Mouse (Mus musculus): ENCODE results near the gene Frmd4a. TPM values are rescaled to one million over a fixed set of nuclear protein-coding genes. Genes with fewer than 3 reads are reported as not detected.

Gene Frmd4a
- total and polyA plus RNA-seq, 3 experiments = 32.6 to 55.7 (median 43.6) TPM

DNA sequence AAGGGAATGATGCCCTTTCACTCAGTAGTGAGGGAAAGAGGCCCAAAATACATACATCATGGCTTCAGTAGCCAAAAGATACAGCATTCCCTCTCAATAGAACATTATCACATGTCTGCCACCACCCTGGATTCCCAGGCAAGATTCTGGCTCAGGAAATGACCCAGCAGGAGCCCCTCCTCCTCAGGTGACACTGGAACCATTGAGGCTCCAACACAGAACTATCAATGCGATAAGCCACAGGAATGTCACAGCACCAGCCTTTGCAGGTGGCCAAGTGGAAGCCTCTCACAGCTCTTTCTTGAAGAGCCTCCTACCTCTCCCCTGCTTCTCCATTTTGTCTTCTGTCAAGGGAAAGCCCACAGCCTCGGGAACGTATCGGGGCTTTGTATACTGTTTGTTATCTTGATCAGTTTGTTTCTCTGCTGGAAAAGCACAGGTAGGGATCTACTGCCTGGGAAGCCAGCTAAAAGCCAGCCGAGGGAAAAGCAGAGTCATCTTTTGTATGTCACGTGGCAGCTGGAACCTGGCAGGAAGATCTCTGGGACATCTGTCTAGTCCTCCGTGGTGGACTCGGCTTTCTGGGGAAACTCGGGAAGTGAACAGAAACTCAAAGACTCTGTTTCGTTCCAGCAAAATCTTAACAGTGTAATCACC lies 491.6 kb downstream of the Frmd4a start:
- no peak overlapping the region for H3K4me3 ChIP-seq (ENCODE audit: low read depth, low read length)
- DNase-seq (ENCODE audit: low spot score) (no peak), ATAC-seq (ENCODE audit: extremely low read depth, insufficient number of reproducible peaks, low FRiP score, poor library complexity, severe bottlenecking) (no peak)
- H3K4me1 ChIP-seq (ENCODE audit: insufficient read depth, low read depth, low read length) = no peaks in the 10 kb centered on the region
- TF ChIP-seq GATA2 (IDR thresholded peaks at IDR 0.05; ENCODE audit: borderline replicate concordance, low read depth, low read length) (no peak), POLR2AphosphoS5 (IDR thresholded peaks at IDR 0.05; ENCODE audit: insufficient replicate concordance, low read depth, low read length) (no peak), GATA1 (IDR thresholded peaks at IDR 0.05; ENCODE audit: borderline replicate concordance, low read length) (no peak), CTCF (IDR thresholded peaks at IDR 0.05; ENCODE audit: low read depth, low read length) (no peak)
- peaks cover 20% of the 10 kb centered on the region for H3K27me3 ChIP-seq (ENCODE audit: insufficient read depth, low read length)
- no peaks in the 10 kb centered on the region for H3K9me3 ChIP-seq (replicated peaks)
- no peaks in the 10 kb centered on the region for H3K36me3 ChIP-seq (replicated peaks)

- H3K27me3 ChIP-seq (ENCODE audit: insufficient read depth, low read length) = peaks cover 17% of the 10 kb centered on the region
- H3K36me3 ChIP-seq (replicated peaks) = no peaks in the 10 kb centered on the region
- H3K4me1 ChIP-seq (ENCODE audit: insufficient read depth, low read depth, low read length) = no peaks in the 10 kb centered on the region
- ATAC-seq (ENCODE audit: extremely low read depth, insufficient number of reproducible peaks, low FRiP score, poor library complexity, severe bottlenecking) (no peak), DNase-seq (ENCODE audit: low spot score) (no peak)
- H3K9me3 ChIP-seq (replicated peaks) = no peaks in the 10 kb centered on the region
- TF ChIP-seq CTCF (IDR thresholded peaks at IDR 0.05; ENCODE audit: low read depth, low read length) (no peak), GATA2 (IDR thresholded peaks at IDR 0.05; ENCODE audit: borderline replicate concordance, low read depth, low read length) (no peak), GATA1 (IDR thresholded peaks at IDR 0.05; ENCODE audit: borderline replicate concordance, low read length) (no peak), TAL1 (conservative IDR thresholded peaks at IDR 0.05; ENCODE audit: low read depth, low read length) (no peak), POLR2AphosphoS5 (IDR thresholded peaks at IDR 0.05; ENCODE audit: insufficient replicate concordance, low read depth, low read length) (no peak)
- H3K4me3 ChIP-seq (ENCODE audit: low read depth, low read length) = no peak overlapping the region
Measured at GRCm38 (mm10) chr2:4509739-4510138, 492.2 kb downstream of the Frmd4a start.

GRCm38 (mm10) chr2:4510208-4511079 lies 492.9 kb downstream of the Frmd4a start:
- Histone ChIP-seq H3K4me1 (ENCODE audit: insufficient read depth, low read depth, low read length) (no peaks in the 10 kb centered on the region), H3K9me3 (replicated peaks) (no peaks in the 10 kb centered on the region), H3K36me3 (replicated peaks) (no peaks in the 10 kb centered on the region), H3K4me3 (ENCODE audit: low read depth, low read length) (no peak overlapping the region), H3K27me3 (ENCODE audit: insufficient read depth, low read length) (peaks cover 22% of the 10 kb centered on the region)
- DNase-seq (ENCODE audit: low spot score) (no peak), ATAC-seq (ENCODE audit: extremely low read depth, insufficient number of reproducible peaks, low FRiP score, poor library complexity, severe bottlenecking) (no peak)
- TF ChIP-seq GATA1 (IDR thresholded peaks at IDR 0.05; ENCODE audit: borderline replicate concordance, low read length) (no peak), GATA2 (IDR thresholded peaks at IDR 0.05; ENCODE audit: borderline replicate concordance, low read depth, low read length) (no peak), POLR2AphosphoS5 (IDR thresholded peaks at IDR 0.05; ENCODE audit: insufficient replicate concordance, low read depth, low read length) (no peak), CTCF (IDR thresholded peaks at IDR 0.05; ENCODE audit: low read depth, low read length) (no peak), TAL1 (conservative IDR thresholded peaks at IDR 0.05; ENCODE audit: low read depth, low read length) (no peak)

DNA sequence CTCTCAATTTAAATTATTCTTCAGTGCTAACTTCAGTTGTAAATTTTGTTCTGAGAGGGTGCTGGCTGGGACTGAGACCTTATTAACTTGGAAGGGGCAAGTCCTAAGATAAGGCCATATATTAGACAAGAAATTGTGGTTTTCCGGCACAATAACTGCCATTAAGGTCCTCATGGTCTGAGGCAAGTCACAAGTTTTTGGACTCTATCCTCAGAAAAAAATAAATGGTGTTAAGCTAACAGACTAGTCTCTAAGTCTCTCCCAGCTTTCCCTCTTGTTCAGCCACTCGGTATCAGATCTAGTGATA lies 493.5 kb downstream of the Frmd4a start:
- ATAC-seq (ENCODE audit: extremely low read depth, insufficient number of reproducible peaks, low FRiP score, poor library complexity, severe bottlenecking) (no peak), DNase-seq (ENCODE audit: low spot score) (no peak)
- no peak for TF ChIP-seq CTCF (IDR thresholded peaks at IDR 0.05; ENCODE audit: low read depth, low read length)
- TF ChIP-seq TAL1 (conservative IDR thresholded peaks at IDR 0.05; ENCODE audit: low read depth, low read length) = no peak
- no peak for TF ChIP-seq GATA2 (IDR thresholded peaks at IDR 0.05; ENCODE audit: borderline replicate concordance, low read depth, low read length)
- no peak for TF ChIP-seq POLR2AphosphoS5 (IDR thresholded peaks at IDR 0.05; ENCODE audit: insufficient replicate concordance, low read depth, low read length)
- no peak for TF ChIP-seq GATA1 (IDR thresholded peaks at IDR 0.05; ENCODE audit: borderline replicate concordance, low read length)

DNA sequence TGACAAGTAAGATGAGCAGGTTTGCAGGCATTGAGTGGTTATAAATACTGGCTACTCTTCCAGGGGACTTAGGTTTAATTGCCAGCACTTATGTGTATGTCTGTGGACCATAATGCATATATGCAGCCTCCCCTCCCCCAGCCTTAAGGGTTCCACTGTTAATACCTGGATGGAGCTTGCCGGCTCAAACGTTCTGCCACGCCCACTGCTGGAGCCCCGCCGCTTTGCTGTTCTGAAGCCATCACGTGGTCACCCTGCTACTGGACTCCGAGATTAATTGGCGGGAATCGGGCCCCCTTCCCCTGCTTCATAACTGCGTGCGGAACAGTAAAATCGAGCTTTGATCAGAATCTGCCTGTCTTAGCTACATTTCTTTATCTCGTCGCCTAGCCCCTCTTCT lies 495.1 kb downstream of the Frmd4a start:
- H3K4me3 ChIP-seq (ENCODE audit: low read depth, low read length) = no peak overlapping the region
- H3K27me3 ChIP-seq (ENCODE audit: insufficient read depth, low read length) = peaks cover 28% of the 10 kb centered on the region
- H3K36me3 ChIP-seq (replicated peaks) = no peaks in the 10 kb centered on the region
- H3K4me1 ChIP-seq (ENCODE audit: insufficient read depth, low read depth, low read length) = no peaks in the 10 kb centered on the region
- ATAC-seq (ENCODE audit: extremely low read depth, insufficient number of reproducible peaks, low FRiP score, poor library complexity, severe bottlenecking) (no peak), DNase-seq (ENCODE audit: low spot score) (no peak)
- TF ChIP-seq GATA2 (IDR thresholded peaks at IDR 0.05; ENCODE audit: borderline replicate concordance, low read depth, low read length) (no peak), CTCF (IDR thresholded peaks at IDR 0.05; ENCODE audit: low read depth, low read length) (no peak), TAL1 (conservative IDR thresholded peaks at IDR 0.05; ENCODE audit: low read depth, low read length) (no peak)
- no peaks in the 10 kb centered on the region for H3K9me3 ChIP-seq (replicated peaks)

More for the DNA sequence above, 493.5 kb downstream of the Frmd4a start:
- Histone ChIP-seq H3K27me3 (ENCODE audit: insufficient read depth, low read length) (peaks cover 24% of the 10 kb centered on the region), H3K4me3 (ENCODE audit: low read depth, low read length) (no peak overlapping the region), H3K36me3 (replicated peaks) (no peaks in the 10 kb centered on the region), H3K9me3 (replicated peaks) (no peaks in the 10 kb centered on the region), H3K4me1 (ENCODE audit: insufficient read depth, low read depth, low read length) (no peaks in the 10 kb centered on the region)

GRCm38 (mm10) chr2:4515910-4516309 lies 498.4 kb downstream of the Frmd4a start:
- Histone ChIP-seq H3K36me3 (replicated peaks) (no peaks in the 10 kb centered on the region), H3K4me3 (ENCODE audit: low read depth, low read length) (no peak overlapping the region), H3K4me1 (ENCODE audit: insufficient read depth, low read depth, low read length) (no peaks in the 10 kb centered on the region), H3K27me3 (ENCODE audit: insufficient read depth, low read length) (peaks cover 26% of the 10 kb centered on the region), H3K9me3 (replicated peaks) (no peaks in the 10 kb centered on the region)
- no peak for DNase-seq (ENCODE audit: low spot score)
- TF ChIP-seq CTCF (IDR thresholded peaks at IDR 0.05; ENCODE audit: low read depth, low read length) (no peak), GATA1 (IDR thresholded peaks at IDR 0.05; ENCODE audit: borderline replicate concordance, low read length) (no peak), TAL1 (conservative IDR thresholded peaks at IDR 0.05; ENCODE audit: low read depth, low read length) (no peak), GATA2 (IDR thresholded peaks at IDR 0.05; ENCODE audit: borderline replicate concordance, low read depth, low read length) (no peak), POLR2AphosphoS5 (IDR thresholded peaks at IDR 0.05; ENCODE audit: insufficient replicate concordance, low read depth, low read length) (no peak)
- peak; percentile 49; the same call in 1 of the 2 replicates for ATAC-seq (ENCODE audit: extremely low read depth, insufficient number of reproducible peaks, low FRiP score, poor library complexity, severe bottlenecking)

All from G1E (cell line).